Mouse (Mus musculus) cerebellum, postnatal 10 days (tissue): ENCODE data around the gene Gm10228.
"Not testable (repeated sequence)": the region's sequence is repeated elsewhere in the genome, so short reads cannot be mapped to it uniquely, and the experiment has no call there.

Experiments used
- DNase-seq, 2 experiments: peaks; one replicate each; pipeline ENCODE4 v3.0.0; 2021; ENCODE audit warnings: mixed read lengths in 2 of 2

Gene Gm10228

GRCm38 (mm10) chr16:89041372-89041771 lies at the start of gene Gm10228:
TSS of gene Gm10228 (minus strand) at chr16:89041472.
- not testable (repeated sequence) for DNase-seq

DNA sequence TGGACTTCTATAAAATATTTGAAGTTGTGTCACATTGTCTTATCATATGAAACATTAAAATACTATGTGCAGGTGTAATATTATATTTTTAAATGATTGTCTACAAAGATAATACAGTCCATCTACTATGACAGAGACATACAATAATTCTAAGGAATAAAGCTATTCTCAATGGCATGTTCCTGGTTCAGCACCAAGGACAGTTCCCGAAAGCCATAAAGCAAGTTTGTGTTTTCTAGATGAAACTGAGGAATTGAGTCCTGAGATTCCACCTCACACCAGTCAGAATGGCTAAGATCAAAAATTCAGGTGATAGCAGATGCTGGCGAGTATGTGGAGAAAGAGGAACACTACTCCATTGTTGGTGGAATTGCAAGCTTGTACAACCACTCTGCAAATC lies 29.8 kb upstream of the Gm10228 start:
- DNase-seq = not testable (repeated sequence)

DNA sequence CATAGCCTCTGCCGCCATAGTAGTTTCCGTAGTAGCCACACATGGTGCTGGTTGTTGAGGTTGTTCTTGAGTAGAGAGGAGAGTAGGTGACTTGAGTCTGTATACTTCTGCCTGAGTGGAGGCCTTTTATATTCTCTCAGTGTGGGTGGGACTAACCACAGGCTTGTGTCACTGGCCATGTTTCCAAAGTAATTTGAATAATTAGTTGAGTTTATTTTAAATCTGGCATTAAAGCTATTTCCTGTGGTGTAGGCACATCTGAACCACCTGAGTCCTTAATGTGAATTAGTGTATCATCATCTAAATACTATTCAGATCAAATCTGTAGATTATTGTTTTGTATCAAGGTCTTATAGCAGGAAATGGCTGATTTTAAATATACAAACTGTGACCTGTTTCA lies 22.6 kb upstream of the Gm10228 start, which contains the start of gene 1110025L11Rik:
Gene 1110025L11Rik, minus strand, starts transcription at position 101 of the 400 bp plus-strand sequence.
- DNase-seq = not testable (repeated sequence)

GRCm38 (mm10) chr16:89047783-89048182 lies 6.5 kb upstream of the Gm10228 start, which contains the start of gene Krtap6-5:
TSS of gene Krtap6-5 (minus strand) at chr16:89047883.
- no peak for DNase-seq

DNA sequence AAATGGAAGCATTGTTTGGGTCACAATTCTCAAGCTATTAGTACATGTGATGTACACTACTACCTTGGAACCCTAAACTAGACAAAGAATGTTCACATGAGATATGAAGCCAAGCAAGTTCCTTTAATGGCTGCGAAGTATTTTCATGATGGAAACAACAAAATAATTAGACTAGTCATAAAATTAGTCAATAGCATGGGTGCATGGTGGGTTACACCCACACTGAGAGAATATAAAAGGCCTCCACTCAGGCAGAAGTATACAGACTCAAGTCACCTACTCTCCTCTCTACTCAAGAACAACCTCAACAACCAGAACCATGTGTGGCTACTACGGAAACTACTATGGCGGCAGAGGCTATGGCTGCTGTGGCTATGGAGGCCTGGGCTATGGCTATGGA lies 9.9 kb downstream of the Gm10228 start, which contains the start of gene Krtap6-1:
Gene Krtap6-1, plus strand, starts transcription at position 301 of the 400 bp plus-strand sequence.
- DNase-seq = not testable (repeated sequence)

DNA sequence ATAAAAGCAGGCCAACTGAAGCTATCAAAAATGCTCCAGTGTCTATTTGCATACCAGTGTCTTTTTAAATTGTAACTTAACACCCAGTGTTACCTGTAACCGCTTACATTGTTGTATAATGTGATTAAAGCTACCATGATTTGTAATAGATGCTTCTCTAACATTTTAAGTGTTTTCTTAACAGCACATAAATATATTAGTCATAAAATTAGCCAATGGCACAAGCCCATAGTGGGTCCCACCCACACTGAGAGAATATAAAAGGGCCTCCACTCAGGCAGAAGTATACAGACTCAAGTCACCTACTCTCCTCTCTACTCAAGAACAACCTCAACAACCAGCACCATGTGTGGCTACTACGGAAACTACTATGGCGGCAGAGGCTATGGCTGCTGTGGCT lies 26.3 kb downstream of the Gm10228 start, which contains the start of gene Gm10229:
Gene Gm10229, plus strand, starts transcription at position 301 of the 400 bp plus-strand sequence.
- not testable (repeated sequence) for DNase-seq

DNA sequence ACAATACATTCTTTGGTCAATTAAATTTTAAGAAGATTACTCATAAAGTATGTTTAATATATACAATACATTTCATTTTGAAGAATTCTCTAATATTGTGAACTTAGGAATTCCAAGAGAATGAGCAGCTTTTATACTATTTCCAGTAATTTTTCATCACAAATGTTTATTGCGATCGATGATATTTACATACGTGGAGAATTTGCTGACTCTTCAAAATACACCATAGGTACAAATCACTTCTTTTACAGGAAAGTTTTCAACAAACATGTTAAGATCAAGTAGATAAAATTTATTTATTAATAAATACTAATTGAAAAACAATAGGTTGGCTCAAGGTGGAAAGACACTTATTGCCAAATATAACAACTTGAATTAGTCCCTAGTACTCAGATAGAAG lies 27.3 kb downstream of the Gm10228 start:
- DNase-seq = no peak

DNA sequence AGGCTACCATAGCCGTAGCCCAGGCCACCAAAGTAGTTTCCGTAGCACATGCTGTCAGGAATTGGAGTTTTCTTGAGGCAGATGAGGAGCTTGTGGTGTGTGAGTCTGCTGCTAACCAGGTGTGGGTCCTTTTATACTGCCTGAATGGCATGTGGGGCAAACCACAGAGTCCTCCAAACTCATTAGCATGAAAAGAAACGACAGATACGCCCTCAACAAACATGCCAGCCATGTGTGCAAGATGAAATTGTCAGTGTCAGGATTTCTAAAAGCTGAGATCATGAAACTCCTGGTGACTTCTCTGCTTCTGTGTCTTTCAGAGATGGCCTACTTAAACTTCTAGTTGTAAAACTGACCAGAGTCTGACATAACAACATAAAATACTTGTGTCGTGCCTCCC lies 30.6 kb downstream of the Gm10228 start, which contains the start of gene Krtap22-2:
Gene Krtap22-2, minus strand, starts transcription at position 101 of the 400 bp plus-strand sequence.
- DNase-seq = no peak
